Mouse (Mus musculus) midbrain, embryonic 11.5 days (tissue): ENCODE data around the gene Gm43191. TPM values are rescaled to one million over a fixed set of nuclear protein-coding genes. Genes with fewer than 3 reads are reported as not detected.

Source experiments
- ATAC-seq: fragments of 200-750 bp; cut with Nextera tagmentation; 2 replicates; pipeline ENCODE4 v1.8.0; 2017; ENCODE audit warnings: moderate TSS enrichment, moderate library complexity; ENCODE audit not compliant: low FRiP score
- DNase-seq: peaks from one replicate; pipeline ENCODE4 v3.0.0; 2015; ENCODE audit warnings: low spot score; ENCODE audit errors: missing footprints
- H3K27ac ChIP-seq: fragments of 300-500 bp; sonication (generic); 2 replicates; pipeline ENCODE4 v1.5.1; 2014; ENCODE audit warnings: low read depth, low read length
- H3K27me3 ChIP-seq: fragments of 300-500 bp; sonication (generic); 2 replicates; pipeline ENCODE4 v1.6.1; 2014; ENCODE audit warnings: mild to moderate bottlenecking, low read length, moderate library complexity, mixed read lengths; ENCODE audit not compliant: control insufficient read depth, insufficient read depth
- H3K36me3 ChIP-seq: fragments of 300-500 bp; sonication (generic); 2 replicates; pipeline ENCODE4 v1.6.1; 2014; ENCODE audit warnings: mild to moderate bottlenecking, low read length, moderate library complexity, mixed read lengths; ENCODE audit not compliant: control insufficient read depth, insufficient read depth
- H3K4me1 ChIP-seq: fragments of 300-500 bp; sonication (generic); 2 replicates; pipeline ENCODE4 v1.6.1; 2014; ENCODE audit warnings: low read length; ENCODE audit not compliant: control insufficient read depth, insufficient read depth
- H3K4me2 ChIP-seq: fragments of 300-500 bp; sonication (generic); 2 replicates; pipeline ENCODE4 v1.6.1; 2014; ENCODE audit warnings: mild to moderate bottlenecking, moderate library complexity
- H3K4me3 ChIP-seq: fragments of 300-500 bp; sonication (generic); 2 replicates; pipeline ENCODE4 v1.5.1; 2014; ENCODE audit warnings: low read depth, low read length
- H3K9ac ChIP-seq: fragments of 300-500 bp; sonication (generic); 2 replicates; pipeline ENCODE4 v1.6.1; 2014; ENCODE audit warnings: low read length
- H3K9me3 ChIP-seq: fragments of 300-500 bp; sonication (generic); 2 replicates; pipeline ENCODE4 v1.6.1; 2016; ENCODE audit warnings: low read length; ENCODE audit not compliant: control insufficient read depth
- WGBS: fragments of 180-500 bp; shearing (Covaris S2); extraction: QIAGEN DNeasy Blood & Tissue Kit; methylation state at CpG from one replicate; pipeline ENCODE4 v1.1.7; 2014; 5-methylcytosine and 5-hydroxymethylcytosine counted together
- polyA plus RNA-seq: library from polyadenylated mRNA; unstranded; fragments of >200 nt; fragmentation: Nextera tagmentation; extraction: Ambion mirVana; gene quantifications from 2 replicates; pipeline ENCODE4 v1.2.1, GENCODE M21; 2014

Gm43191 gene
- polyA plus RNA-seq, 1 experiment from 2014 or later, result not detected

DNA sequence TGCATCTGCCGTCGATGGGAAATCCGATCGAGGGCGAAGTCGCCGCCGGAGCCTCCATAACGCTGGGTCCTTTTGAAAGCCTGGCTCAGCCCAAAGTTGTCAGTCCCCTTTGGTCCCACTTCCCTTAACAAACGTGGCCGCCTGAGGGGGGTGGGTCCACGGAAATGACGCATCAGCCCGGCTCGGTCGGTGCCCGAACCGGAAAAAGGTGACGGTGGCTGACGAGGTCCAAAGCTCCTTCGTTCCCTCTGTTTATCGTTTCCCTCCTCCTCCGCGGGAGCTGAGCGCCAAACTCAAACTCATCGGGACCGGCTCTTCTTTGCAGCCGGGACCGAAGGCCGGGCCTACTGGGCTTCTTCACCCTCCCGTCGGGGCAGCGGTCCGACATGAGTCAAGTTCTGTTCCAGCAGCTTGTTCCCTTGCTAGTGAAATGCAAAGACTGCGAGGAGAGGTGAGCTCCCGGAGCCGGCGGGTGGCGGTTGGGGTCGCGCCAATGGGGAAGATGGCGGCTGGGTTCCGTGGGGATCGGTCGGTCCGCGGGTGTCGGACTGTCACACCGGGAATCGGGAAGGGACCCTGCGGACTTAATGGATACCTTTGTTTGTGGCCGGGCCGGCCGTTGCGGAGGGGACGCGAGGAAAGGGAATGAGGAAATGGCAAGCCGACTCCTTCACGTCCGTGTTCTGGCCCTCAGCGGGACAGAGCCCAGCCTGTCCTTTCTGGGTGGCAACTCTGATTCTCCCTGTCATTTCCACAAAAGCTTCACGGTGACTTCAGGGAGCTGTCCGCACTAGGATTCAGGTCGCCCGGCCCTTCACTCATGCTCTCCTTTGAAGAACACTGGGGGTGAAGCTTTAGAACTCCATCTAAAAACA lies 86.1 kb downstream of the Gm43191 start, which contains the start of gene Sass6:
Gene Sass6 (plus strand): TSS at position 255 of the 875 bp plus-strand sequence.
- DNase-seq (peak; percentile 100), ATAC-seq (peak; percentile 98)
- peak within 1 kb of the TSS; percentile 82 for H3K9ac ChIP-seq
- H3K9me3 ChIP-seq, result no peaks in the 10 kb centered on the region
- peak within 1 kb of the TSS; percentile 59 for H3K4me3 ChIP-seq
- under 1% methylated on average over 65 of the region's 65 CpGs for WGBS
- peaks cover 5% of the 10 kb centered on the region for H3K36me3 ChIP-seq
- H3K4me1 ChIP-seq, result peaks cover 3% of the 10 kb centered on the region
- peak within 1 kb of the TSS; percentile 69; the same call in 1 of the 2 replicates for H3K27ac ChIP-seq
- peak within 1 kb of the TSS; percentile 64 for H3K4me2 ChIP-seq
- no peaks in the 10 kb centered on the region for H3K27me3 ChIP-seq

DNA sequence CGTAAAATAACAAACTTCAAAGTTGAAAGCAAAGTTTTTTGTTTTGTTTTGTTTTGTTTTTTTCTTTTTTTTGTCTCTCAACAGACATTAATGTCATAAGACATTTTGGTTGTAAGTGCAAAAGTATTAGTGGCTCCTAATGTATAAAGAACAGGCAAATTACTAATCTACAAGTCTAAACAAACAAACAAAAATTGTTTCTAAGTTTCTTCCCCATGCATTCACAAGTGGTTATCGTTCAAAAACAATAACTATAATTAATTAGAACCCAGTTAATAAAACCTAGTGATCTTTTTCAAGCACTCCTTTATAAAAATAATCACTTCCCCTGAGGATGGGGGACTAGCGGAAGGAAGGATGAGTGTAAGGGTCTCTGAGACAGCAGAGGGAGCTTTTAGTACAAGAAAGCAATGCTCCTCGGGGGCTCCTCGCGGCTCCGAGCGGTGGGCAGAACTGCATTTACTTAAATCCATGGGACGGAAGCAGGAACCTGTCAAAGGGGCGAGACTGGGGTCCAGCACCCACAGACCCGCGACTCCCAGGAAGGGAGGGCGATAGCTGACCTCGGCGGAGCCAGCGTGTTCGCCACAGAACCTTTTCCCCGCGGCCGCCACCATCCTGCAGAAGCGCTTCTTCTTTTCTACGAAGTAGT lies 86.9 kb downstream of the Gm43191 start:
- Histone ChIP-seq H3K9me3 (no peaks in the 10 kb centered on the region), H3K4me2 (peak overlapping the region; percentile 43), H3K4me3 (peak overlapping the region; percentile 59), H3K27ac (peak overlapping the region; percentile 69; the same call in 1 of the 2 replicates), H3K36me3 (peaks cover 12% of the 10 kb centered on the region), H3K27me3 (no peaks in the 10 kb centered on the region), H3K9ac (peak overlapping the region; percentile 82), H3K4me1 (peaks cover 3% of the 10 kb centered on the region)
- peak; percentile 82 for ATAC-seq
- 2% methylated on average over 22 of the region's 22 CpGs for WGBS
- no peak for DNase-seq

Other genes starting within 250 kb of the Gm43191 start
- 119 and 129 TPM in 2 replicates for gene Rtca, start 173.1 kb downstream of the Gm43191 start, polyA plus RNA-seq
- 10.5 and 14.5 TPM in 2 replicates for gene Dbt, start 168.2 kb downstream of the Gm43191 start, polyA plus RNA-seq
- gene Lrrc39, start 118.3 kb downstream of the Gm43191 start, polyA plus RNA-seq, result 0.88 and 0.97 TPM in 2 replicates
- gene Sass6, start 86.3 kb downstream of the Gm43191 start, polyA plus RNA-seq, result 36.0 and 37.5 TPM in 2 replicates
- 21.1 and 23.5 TPM in 2 replicates for gene Trmt13, start 66.7 kb downstream of the Gm43191 start, polyA plus RNA-seq
- gene Mfsd14a, start 18.6 kb downstream of the Gm43191 start, polyA plus RNA-seq, result 88.7 and 91.6 TPM in 2 replicates
- gene Slc35a3, start 31.6 kb upstream of the Gm43191 start, polyA plus RNA-seq, result 7.9 and 8.2 TPM in 2 replicates
- gene Agl, start 126.9 kb upstream of the Gm43191 start, polyA plus RNA-seq, result 11.3 and 14.1 TPM in 2 replicates
- 7.8 and 8.5 TPM in 2 replicates for gene Frrs1, start 178.2 kb upstream of the Gm43191 start, polyA plus RNA-seq